Mouse (Mus musculus) C2C12 (cell line): ENCODE data around the gene Stac3.

ENCODE experiments used
- CTCF ChIP-seq: IDR thresholded peaks from one replicate; pipeline ENCODE4 v1.5.1; 2011; ENCODE audit not compliant: control insufficient read depth, insufficient read depth, insufficient read length
- MAX ChIP-seq: IDR thresholded peaks from one replicate; pipeline ENCODE4 v1.6.1; 2011; ENCODE audit warnings: mild to moderate bottlenecking, control low read depth
- MYOG ChIP-seq: IDR thresholded peaks from one replicate; pipeline ENCODE4 v1.6.1; 2011; ENCODE audit not compliant: control insufficient read depth, insufficient read length; ENCODE audit errors: extremely low read depth

- TF ChIP-seq MYOG: no peak
- no peak for TF ChIP-seq CTCF
- peak; percentile 81 for TF ChIP-seq MAX
Observed at GRCm38 (mm10) chr10:127522088-127522581, 20.6 kb downstream of the Stac3 start, which contains the start of gene Shmt2.
